Mouse (Mus musculus) ovary, postnatal 14 days (tissue): ENCODE measurements around the gene Ap5s1.

Source experiments
- DNase-seq: peaks from one replicate; pipeline ENCODE4 v3.0.0; 2022; ENCODE audit warnings: low spot score

The Ap5s1 gene

DNA sequence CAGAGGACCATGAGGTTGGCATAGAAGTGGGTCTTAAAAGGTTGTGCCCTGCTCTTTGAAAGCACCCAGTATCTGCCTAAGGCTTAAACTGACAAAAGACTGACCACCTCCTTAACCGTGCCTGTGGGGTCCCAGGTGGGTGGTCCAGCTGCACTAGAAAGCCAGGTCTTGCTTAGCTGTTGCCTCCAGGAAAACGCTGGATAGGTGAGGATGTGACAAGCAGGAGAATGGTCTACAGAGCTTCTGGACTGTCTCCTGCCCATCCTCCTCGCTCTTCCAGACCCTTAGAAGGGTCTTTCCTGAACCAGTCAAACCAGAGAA is 19.3 kb upstream of the Ap5s1 start:
- no peak for DNase-seq

DNA sequence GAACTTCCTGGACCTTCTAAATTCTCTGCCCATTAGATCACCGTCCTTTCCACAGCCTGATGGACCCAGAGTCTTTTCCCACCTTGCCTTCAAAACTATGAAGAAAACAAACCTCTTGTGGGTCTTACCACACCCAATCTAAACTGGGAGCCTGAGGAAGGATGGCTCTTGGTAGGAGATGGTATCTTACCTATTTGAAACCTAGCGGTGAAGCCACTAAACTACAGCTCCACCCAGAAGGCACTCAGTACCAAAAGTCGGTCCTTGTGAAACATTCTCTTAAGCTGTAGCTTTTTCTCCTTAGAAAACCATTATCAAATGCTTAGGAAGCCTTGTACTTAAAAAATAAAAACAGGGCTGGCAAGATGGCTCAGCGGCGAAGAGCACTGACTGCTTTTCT is 18.6 kb upstream of the Ap5s1 start:
- no peak for DNase-seq

GRCm38 (mm10) chr2:131189521-131190309 is 17.2 kb upstream of the Ap5s1 start:
- no peak for DNase-seq

DNA sequence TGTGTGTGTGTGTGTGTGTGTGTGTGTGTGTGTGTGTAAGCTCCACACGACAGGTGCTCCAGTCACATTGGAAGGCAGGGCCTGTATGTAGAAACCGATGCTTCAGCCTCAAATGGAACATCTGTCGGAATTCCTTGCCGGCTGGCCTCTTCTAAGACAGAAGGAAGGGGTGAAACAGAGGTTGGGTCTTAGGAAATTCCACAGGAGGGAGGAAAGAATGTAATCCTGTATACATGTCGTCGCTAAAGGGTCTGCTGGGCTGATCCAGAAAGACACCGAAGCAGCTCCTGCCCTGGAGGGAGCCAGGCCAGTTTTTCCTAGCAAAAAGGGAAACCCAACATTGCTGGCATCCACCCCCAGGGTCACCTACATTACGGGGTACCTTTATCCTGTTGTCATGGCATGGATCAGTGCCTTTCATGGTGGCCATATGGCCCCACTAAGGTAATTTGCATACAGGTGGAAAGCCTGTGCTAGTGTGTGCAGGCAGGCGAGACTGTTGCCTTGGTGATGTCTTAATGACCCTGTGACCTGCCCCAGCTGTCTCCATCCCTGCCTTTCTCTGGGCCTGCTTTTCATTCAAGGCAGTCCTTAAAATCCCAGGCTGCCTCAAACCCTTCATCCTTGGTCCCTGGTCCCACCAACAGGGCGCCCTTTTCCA is 16.4 kb upstream of the Ap5s1 start:
- no peak for DNase-seq

DNA sequence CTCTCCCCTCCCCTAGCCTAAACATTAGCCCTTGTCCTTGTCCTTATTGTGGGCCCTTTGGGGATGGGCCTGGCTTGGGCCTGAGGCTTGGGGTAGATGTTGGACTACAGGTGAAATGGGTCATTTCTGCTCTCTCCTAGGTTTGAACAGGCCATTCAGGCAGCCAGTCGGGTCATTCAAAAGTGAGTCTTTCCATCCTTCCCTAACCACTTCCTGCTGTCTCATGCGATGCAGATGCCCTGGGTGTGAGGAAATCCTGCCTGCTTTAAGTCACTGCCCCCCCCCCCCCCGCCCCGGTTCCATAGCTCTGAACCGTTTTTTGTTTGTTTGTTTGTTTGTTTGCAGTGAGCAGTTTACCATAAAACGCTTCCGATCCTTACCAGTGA is 15.9 kb upstream of the Ap5s1 start:
- no peak for DNase-seq

- no peak for DNase-seq
Observed at GRCm38 (mm10) chr2:131196606-131197316, 10.1 kb upstream of the Ap5s1 start.

DNA sequence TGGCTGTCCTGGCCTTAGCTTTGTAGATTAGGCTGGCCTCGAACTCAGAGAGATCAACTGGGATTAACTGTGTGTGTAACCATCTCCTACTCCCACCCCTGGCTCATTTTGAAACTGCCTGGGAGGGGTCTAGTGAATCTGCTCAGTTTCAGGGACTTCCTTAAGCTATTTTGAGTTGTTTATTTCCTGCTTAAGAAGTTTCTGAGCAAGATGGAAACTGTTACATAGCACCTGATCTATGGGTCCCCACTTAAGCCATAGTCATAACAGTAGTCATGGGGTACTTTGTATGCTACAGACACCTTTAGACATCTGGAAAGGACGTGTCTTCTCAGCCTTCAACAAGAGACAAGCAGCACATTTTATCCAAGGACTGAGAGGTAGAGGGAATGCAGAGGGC is 6.2 kb upstream of the Ap5s1 start:
- DNase-seq = no peak

GRCm38 (mm10) chr2:131201262-131201661 is 5.6 kb upstream of the Ap5s1 start:
- no peak for DNase-seq

DNA sequence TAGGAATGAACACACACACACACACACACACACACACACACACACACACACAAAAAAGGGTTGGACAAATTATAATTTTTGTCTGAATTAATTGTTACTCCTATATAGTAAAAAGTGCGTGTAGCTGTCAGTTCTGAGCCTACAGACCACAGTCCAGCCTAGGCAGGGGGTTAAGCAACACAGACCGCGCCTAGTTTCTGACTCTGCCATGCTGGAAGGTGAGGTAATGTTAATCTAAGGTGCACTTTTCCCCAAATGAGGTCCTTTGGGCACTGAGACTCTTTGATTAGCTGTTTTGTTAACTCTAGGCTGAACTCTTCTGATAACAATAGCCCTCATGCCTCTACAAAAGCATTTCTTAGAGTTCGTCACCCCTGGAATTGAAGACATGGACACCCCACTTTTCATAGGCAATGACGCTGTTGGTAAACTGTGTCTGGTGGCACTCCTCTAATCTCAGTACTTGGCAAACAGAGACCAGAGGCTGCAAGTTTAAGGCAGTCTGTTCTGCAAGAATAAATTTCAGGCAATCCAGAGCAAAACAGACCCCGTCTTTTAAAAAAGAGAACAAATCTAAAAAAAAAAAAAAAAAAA is 3.0 kb upstream of the Ap5s1 start:
- no peak for DNase-seq

DNA sequence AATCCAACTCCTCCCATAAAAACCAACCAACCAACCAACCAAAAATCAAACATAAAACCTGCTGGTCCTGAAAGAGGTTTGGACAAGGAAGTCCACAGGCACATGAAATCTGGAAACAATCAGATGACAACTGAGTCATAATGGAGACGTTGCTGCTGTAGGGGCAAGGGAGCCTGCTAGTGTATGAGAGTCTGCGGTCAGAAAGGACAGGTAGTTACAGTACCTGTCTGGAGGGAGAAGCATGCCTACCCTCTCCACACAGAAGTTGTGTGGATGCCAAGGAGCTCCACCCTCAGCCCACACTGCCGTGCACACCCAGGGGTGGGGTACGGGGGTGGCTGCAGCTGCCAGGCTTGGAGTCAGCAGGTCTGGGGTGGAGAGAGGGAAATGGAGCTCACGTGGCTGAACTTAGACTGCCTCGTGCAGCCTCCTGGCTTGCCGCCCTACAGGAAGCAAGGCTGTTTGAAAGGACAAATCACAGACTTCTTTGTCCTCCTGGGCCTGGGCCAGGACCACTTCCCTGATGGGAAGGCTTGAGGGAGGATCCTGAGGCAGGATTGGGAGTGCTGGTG is 2.4 kb upstream of the Ap5s1 start:
- DNase-seq = peak; percentile 90

DNA sequence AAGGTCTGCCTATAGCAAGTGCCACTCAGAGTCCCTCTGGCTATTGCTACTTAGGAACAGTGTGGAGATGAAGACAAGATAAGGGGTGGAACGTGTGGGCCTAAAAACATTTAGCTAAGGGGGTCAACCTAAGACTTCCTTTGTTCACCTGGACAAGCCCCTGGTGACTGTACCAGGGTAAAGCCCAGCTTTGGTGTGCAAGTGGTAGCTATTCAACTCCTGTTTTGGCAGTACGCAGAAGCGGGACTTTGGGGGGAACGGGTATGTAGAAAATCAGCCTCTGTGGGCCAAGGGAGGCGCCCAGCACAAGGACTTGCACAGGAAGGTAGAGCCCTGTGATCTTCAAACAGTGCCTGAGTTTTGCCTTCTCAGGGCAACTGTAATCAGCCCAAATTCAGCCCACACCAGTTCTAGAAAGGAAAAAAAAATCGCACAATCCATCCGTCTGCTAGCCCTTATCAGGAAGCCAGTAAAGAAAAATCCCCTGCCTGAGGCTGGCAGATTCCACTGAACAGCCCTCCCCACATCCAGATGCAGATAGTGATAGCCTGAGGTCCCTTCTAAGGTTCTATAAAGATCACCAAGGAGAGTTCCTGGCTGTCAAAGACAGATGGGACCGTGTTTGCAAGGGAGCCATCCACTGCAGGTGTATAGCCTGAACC is 1.2 kb upstream of the Ap5s1 start:
- DNase-seq = no peak

DNA sequence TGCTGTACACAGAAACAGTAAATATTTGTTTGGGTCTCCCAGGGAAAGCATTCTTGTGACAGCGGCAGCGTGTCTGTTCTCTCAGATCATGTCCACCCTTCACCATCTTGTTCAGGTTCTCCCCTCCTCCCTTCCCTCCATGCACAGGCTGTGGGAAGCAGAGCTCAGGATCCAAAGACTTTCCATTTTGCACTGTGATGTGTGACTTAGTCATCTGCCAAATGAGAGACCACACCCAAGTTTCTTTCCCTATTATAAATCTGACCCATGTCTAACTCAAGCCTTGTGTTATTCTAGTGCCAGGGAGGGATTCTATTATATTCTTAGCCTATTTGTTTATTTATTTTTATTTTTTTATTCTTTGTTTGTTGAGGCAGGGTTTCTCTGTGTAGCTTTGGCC is 1.5 kb downstream of the Ap5s1 start:
- no peak for DNase-seq

- DNase-seq = no peak
Observed at GRCm38 (mm10) chr2:131209125-131209795, 2.4 kb downstream of the Ap5s1 start.

GRCm38 (mm10) chr2:131209969-131210792 is 3.3 kb downstream of the Ap5s1 start:
- DNase-seq = peak; percentile 95

- no peak for DNase-seq
Observed at GRCm38 (mm10) chr2:131211026-131211615, 4.2 kb downstream of the Ap5s1 start.

DNA sequence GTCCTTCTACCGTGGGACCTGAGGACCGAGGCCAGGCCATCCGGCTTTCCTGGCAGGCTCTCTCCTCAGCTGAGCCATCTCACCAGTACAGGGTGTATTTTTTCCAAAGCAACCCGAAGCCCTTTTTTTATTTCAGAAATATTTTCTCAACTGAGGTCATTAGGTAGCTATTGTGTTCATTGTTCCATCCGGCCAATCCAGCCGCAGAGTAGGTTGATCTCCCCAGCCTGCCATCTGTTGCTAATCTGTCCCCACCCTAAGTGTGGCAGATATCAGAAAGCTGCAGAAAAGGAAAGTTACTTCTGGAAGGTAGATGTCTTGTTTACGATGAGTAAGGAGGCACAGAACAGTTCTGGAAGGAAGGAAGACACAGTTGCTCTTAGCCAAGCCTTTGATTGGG is 6.9 kb downstream of the Ap5s1 start:
- no peak for DNase-seq

GRCm38 (mm10) chr2:131215941-131216858 is 9.3 kb downstream of the Ap5s1 start:
- DNase-seq = no peak

GRCm38 (mm10) chr2:131220030-131220429 is 13.2 kb downstream of the Ap5s1 start:
- no peak for DNase-seq
